Mouse (Mus musculus) embryonic fibroblast, embryonic 13.5 days (primary cell): ENCODE results near the gene Sel1l.

ENCODE experiments used
- CTCF ChIP-seq: IDR thresholded peaks from 2 replicates; pipeline ENCODE4 v1.5.1; 2011; ENCODE audit warnings: mild to moderate bottlenecking, control low read depth, low read length, moderate library complexity, borderline replicate concordance; ENCODE audit not compliant: insufficient read depth
- POLR2A ChIP-seq: IDR thresholded peaks from 2 replicates; pipeline ENCODE4 v1.6.1; 2011; ENCODE audit warnings: low read depth, mild to moderate bottlenecking, control low read depth, low read length, moderate library complexity

- TF ChIP-seq CTCF (no peak), POLR2A (no peak)
Measured at GRCm38 (mm10) chr12:91787959-91788437, 61.0 kb downstream of the Sel1l start, which contains the start of gene Ston2.
